Mouse (Mus musculus): Measurements from ENCODE around the gene Olfr709-ps1. TPM values are rescaled to one million over a fixed set of nuclear protein-coding genes. Genes with fewer than 3 reads are reported as not detected.
"Not testable (repeated sequence)": the region's sequence is repeated elsewhere in the genome, so short reads cannot be mapped to it uniquely, and the experiment has no call there.

The Olfr709-ps1 gene
- polyA plus RNA-seq (2014; fragmentation: Nextera tagmentation; extraction: Ambion mirVana), result not detected in 2 replicates

- DNase-seq (ENCODE audit: low spot score), result no peak
- Histone ChIP-seq H3K9ac (no peak within 1 kb of the TSS), H3K27me3 (ENCODE audit: control insufficient read depth, insufficient read depth, low read length) (no peaks in the 10 kb centered on the region), H3K4me1 (replicated peaks; ENCODE audit: control insufficient read depth, insufficient read depth, low read length) (no peaks in the 10 kb centered on the region), H3K4me2 (replicated peaks) (no peak within 1 kb of the TSS), H3K4me3 (replicated peaks; ENCODE audit: low read length) (no peak within 1 kb of the TSS), H3K36me3 (replicated peaks; ENCODE audit: control insufficient read depth, insufficient read depth) (no peaks in the 10 kb centered on the region), H3K27ac (no peak within 1 kb of the TSS), H3K9me3 (ENCODE audit: control insufficient read depth, low read length) (no peaks in the 10 kb centered on the region)
- no peak for ATAC-seq (ENCODE audit: low FRiP score)
These were observed at the start of gene Olfr709-ps1 for GRCm38 (mm10) chr7:106932119-106932518. TSS of gene Olfr709-ps1 (minus strand) at chr7:106932219.

GRCm38 (mm10) chr7:106975353-106975752, 43.3 kb upstream of the Olfr709-ps1 start, which contains the start of gene Olfr711:
TSS of gene Olfr711 (minus strand) at chr7:106975453.
- Histone ChIP-seq H3K4me2 (replicated peaks) (no peak within 1 kb of the TSS), H3K4me1 (replicated peaks; ENCODE audit: control insufficient read depth, insufficient read depth, low read length) (no peaks in the 10 kb centered on the region), H3K27ac (no peak within 1 kb of the TSS), H3K4me3 (replicated peaks; ENCODE audit: low read length) (no peak within 1 kb of the TSS), H3K27me3 (ENCODE audit: control insufficient read depth, insufficient read depth, low read length) (no peaks in the 10 kb centered on the region), H3K9ac (no peak within 1 kb of the TSS), H3K9me3 (ENCODE audit: control insufficient read depth, low read length) (no peaks in the 10 kb centered on the region), H3K36me3 (replicated peaks; ENCODE audit: control insufficient read depth, insufficient read depth) (no peaks in the 10 kb centered on the region)
- whole genome bisulfite sequencing, result 71% methylated on average over 1 of the region's 1 CpGs
- DNase-seq (ENCODE audit: low spot score) (no peak), ATAC-seq (ENCODE audit: low FRiP score) (no peak)

- not testable (repeated sequence) for H3K36me3 ChIP-seq (replicated peaks; ENCODE audit: control insufficient read depth, insufficient read depth); DNase-seq (ENCODE audit: low spot score); H3K27me3 ChIP-seq (ENCODE audit: control insufficient read depth, insufficient read depth, low read length)
These were observed 35.5 kb upstream of the Olfr709-ps1 start for GRCm38 (mm10) chr7:106967503-106967902.

GRCm38 (mm10) chr7:106963837-106964236, 31.8 kb upstream of the Olfr709-ps1 start, which contains the start of gene Olfr6:
TSS of gene Olfr6 (minus strand) at chr7:106963937.
- Histone ChIP-seq H3K36me3 (replicated peaks; ENCODE audit: control insufficient read depth, insufficient read depth) (no peaks in the 10 kb centered on the region), H3K9ac (no peak within 1 kb of the TSS), H3K27ac (no peak within 1 kb of the TSS), H3K4me1 (replicated peaks; ENCODE audit: control insufficient read depth, insufficient read depth, low read length) (no peaks in the 10 kb centered on the region), H3K4me2 (replicated peaks) (no peak within 1 kb of the TSS), H3K9me3 (ENCODE audit: control insufficient read depth, low read length) (no peaks in the 10 kb centered on the region), H3K27me3 (ENCODE audit: control insufficient read depth, insufficient read depth, low read length) (no peaks in the 10 kb centered on the region), H3K4me3 (replicated peaks; ENCODE audit: low read length) (no peak within 1 kb of the TSS)
- DNase-seq (ENCODE audit: low spot score) (no peak), ATAC-seq (ENCODE audit: low FRiP score) (no peak)
- 90% methylated on average over 1 of the region's 1 CpGs for WGBS

More at GRCm38 (mm10) chr7:106967503-106967902, 35.5 kb upstream of the Olfr709-ps1 start:
- H3K4me1 ChIP-seq (replicated peaks; ENCODE audit: control insufficient read depth, insufficient read depth, low read length); H3K9me3 ChIP-seq (ENCODE audit: control insufficient read depth, low read length); ATAC-seq (ENCODE audit: low FRiP score); H3K27ac ChIP-seq; H3K9ac ChIP-seq; H3K4me2 ChIP-seq (replicated peaks); H3K4me3 ChIP-seq (replicated peaks; ENCODE audit: low read length): not testable (repeated sequence)

- H3K27ac ChIP-seq, result no peak within 1 kb of the TSS
- H3K4me3 ChIP-seq (replicated peaks; ENCODE audit: low read length), result no peak within 1 kb of the TSS
- ATAC-seq (ENCODE audit: low FRiP score) (no peak), DNase-seq (ENCODE audit: low spot score) (no peak)
- H3K9ac ChIP-seq, result no peak within 1 kb of the TSS
- no peaks in the 10 kb centered on the region for H3K36me3 ChIP-seq (replicated peaks; ENCODE audit: control insufficient read depth, insufficient read depth)
- H3K4me1 ChIP-seq (replicated peaks; ENCODE audit: control insufficient read depth, insufficient read depth, low read length), result no peaks in the 10 kb centered on the region
- no peaks in the 10 kb centered on the region for H3K27me3 ChIP-seq (ENCODE audit: control insufficient read depth, insufficient read depth, low read length)
- 82% methylated on average over 3 of the region's 3 CpGs for WGBS
- no peak within 1 kb of the TSS for H3K4me2 ChIP-seq (replicated peaks)
- no peaks in the 10 kb centered on the region for H3K9me3 ChIP-seq (ENCODE audit: control insufficient read depth, low read length)
These were observed 16.2 kb upstream of the Olfr709-ps1 start, which contains the start of gene Olfr710 for GRCm38 (mm10) chr7:106948212-106948611. TSS of gene Olfr710 (minus strand) at chr7:106948312.

GRCm38 (mm10) chr7:106920961-106921360, 11.1 kb downstream of the Olfr709-ps1 start:
- not testable (repeated sequence) for H3K4me3 ChIP-seq (replicated peaks; ENCODE audit: low read length); H3K4me1 ChIP-seq (replicated peaks; ENCODE audit: control insufficient read depth, insufficient read depth, low read length); H3K36me3 ChIP-seq (replicated peaks; ENCODE audit: control insufficient read depth, insufficient read depth); H3K4me2 ChIP-seq (replicated peaks); DNase-seq (ENCODE audit: low spot score); ATAC-seq (ENCODE audit: low FRiP score); H3K27ac ChIP-seq; H3K27me3 ChIP-seq (ENCODE audit: control insufficient read depth, insufficient read depth, low read length); H3K9ac ChIP-seq; H3K9me3 ChIP-seq (ENCODE audit: control insufficient read depth, low read length)
- 77% methylated on average over 5 of the region's 7 CpGs for WGBS

- no peak within 1 kb of the TSS for H3K9ac ChIP-seq
These were observed 24.3 kb downstream of the Olfr709-ps1 start, which contains the start of gene Olfr1532-ps1 for GRCm38 (mm10) chr7:106907676-106908075. TSS of gene Olfr1532-ps1 (plus strand) at chr7:106908001.

GRCm38 (mm10) chr7:106901141-106901540, 30.9 kb downstream of the Olfr709-ps1 start, which contains the start of gene Olfr707:
TSS of gene Olfr707 (minus strand) at chr7:106901241.
- 81% methylated on average over 3 of the region's 3 CpGs for WGBS
- DNase-seq (ENCODE audit: low spot score); H3K9ac ChIP-seq; H3K27me3 ChIP-seq (ENCODE audit: control insufficient read depth, insufficient read depth, low read length); H3K4me3 ChIP-seq (replicated peaks; ENCODE audit: low read length); H3K9me3 ChIP-seq (ENCODE audit: control insufficient read depth, low read length); H3K27ac ChIP-seq; H3K4me2 ChIP-seq (replicated peaks); H3K4me1 ChIP-seq (replicated peaks; ENCODE audit: control insufficient read depth, insufficient read depth, low read length); H3K36me3 ChIP-seq (replicated peaks; ENCODE audit: control insufficient read depth, insufficient read depth); ATAC-seq (ENCODE audit: low FRiP score): not testable (repeated sequence)

More at GRCm38 (mm10) chr7:106907676-106908075, 24.3 kb downstream of the Olfr709-ps1 start, which contains the start of gene Olfr1532-ps1:
- Histone ChIP-seq H3K9me3 (ENCODE audit: control insufficient read depth, low read length) (no peaks in the 10 kb centered on the region), H3K4me1 (replicated peaks; ENCODE audit: control insufficient read depth, insufficient read depth, low read length) (no peaks in the 10 kb centered on the region), H3K4me2 (replicated peaks) (no peak within 1 kb of the TSS), H3K36me3 (replicated peaks; ENCODE audit: control insufficient read depth, insufficient read depth) (no peaks in the 10 kb centered on the region), H3K4me3 (replicated peaks; ENCODE audit: low read length) (no peak within 1 kb of the TSS), H3K27me3 (ENCODE audit: control insufficient read depth, insufficient read depth, low read length) (no peaks in the 10 kb centered on the region), H3K27ac (no peak within 1 kb of the TSS)
- DNase-seq (ENCODE audit: low spot score) (no peak), ATAC-seq (ENCODE audit: low FRiP score) (no peak)
- 71% methylated on average over 2 of the region's 2 CpGs for WGBS

- H3K9ac ChIP-seq, result no peak within 1 kb of the TSS
- no peaks in the 10 kb centered on the region for H3K9me3 ChIP-seq (ENCODE audit: control insufficient read depth, low read length)
- DNase-seq (ENCODE audit: low spot score) (no peak), ATAC-seq (ENCODE audit: low FRiP score) (no peak)
- H3K27me3 ChIP-seq (ENCODE audit: control insufficient read depth, insufficient read depth, low read length), result no peaks in the 10 kb centered on the region
- no peaks in the 10 kb centered on the region for H3K36me3 ChIP-seq (replicated peaks; ENCODE audit: control insufficient read depth, insufficient read depth)
- no peak within 1 kb of the TSS for H3K27ac ChIP-seq
- WGBS, result 91% methylated on average over 2 of the region's 2 CpGs
- no peak within 1 kb of the TSS for H3K4me2 ChIP-seq (replicated peaks)
- H3K4me3 ChIP-seq (replicated peaks; ENCODE audit: low read length), result no peak within 1 kb of the TSS
- H3K4me1 ChIP-seq (replicated peaks; ENCODE audit: control insufficient read depth, insufficient read depth, low read length), result no peaks in the 10 kb centered on the region
These were observed 44.0 kb downstream of the Olfr709-ps1 start, which contains the start of gene Olfr706 for GRCm38 (mm10) chr7:106888062-106888461. TSS of gene Olfr706 (minus strand) at chr7:106888162.

- Histone ChIP-seq H3K27ac (no peak within 1 kb of the TSS), H3K9ac (no peak within 1 kb of the TSS), H3K9me3 (ENCODE audit: control insufficient read depth, low read length) (no peaks in the 10 kb centered on the region), H3K36me3 (replicated peaks; ENCODE audit: control insufficient read depth, insufficient read depth) (no peaks in the 10 kb centered on the region), H3K4me1 (replicated peaks; ENCODE audit: control insufficient read depth, insufficient read depth, low read length) (no peaks in the 10 kb centered on the region), H3K4me2 (replicated peaks) (no peak within 1 kb of the TSS), H3K27me3 (ENCODE audit: control insufficient read depth, insufficient read depth, low read length) (no peaks in the 10 kb centered on the region), H3K4me3 (replicated peaks; ENCODE audit: low read length) (no peak within 1 kb of the TSS)
- ATAC-seq (ENCODE audit: low FRiP score), result no peak
- DNase-seq (ENCODE audit: low spot score), result no peak
- 83% methylated on average over 3 of the region's 3 CpGs for WGBS
These were observed 55.2 kb downstream of the Olfr709-ps1 start, which contains the start of gene Olfr705 for GRCm38 (mm10) chr7:106876791-106877190. TSS of gene Olfr705 (minus strand) at chr7:106876891.

All from hindbrain, embryonic 14.5 days (tissue).